Mouse (Mus musculus) myocyte (in vitro differentiated cells): ENCODE measurements around the gene Helz. TPM values are rescaled to one million over a fixed set of nuclear protein-coding genes. Genes with fewer than 3 reads are reported as not detected.

ENCODE experiments used
- H3K27me3 ChIP-seq: one replicate; pipeline ENCODE4 v1.6.1; 2011; ENCODE audit not compliant: control insufficient read depth, insufficient read depth, insufficient read length
- H3K36me3 ChIP-seq: one replicate; pipeline ENCODE4 v1.6.1; 2011; ENCODE audit not compliant: control insufficient read depth, insufficient read depth
- H3K4me2 ChIP-seq: one replicate; pipeline ENCODE4 v1.6.1; 2011; ENCODE audit warnings: low read depth, control low read depth
- H3K4me3 ChIP-seq: one replicate; pipeline ENCODE4 v1.5.1; 2011; ENCODE audit warnings: mild to moderate bottlenecking, control low read depth, moderate library complexity
- H3K79me2 ChIP-seq: one replicate; pipeline ENCODE4 v1.6.1; 2011; ENCODE audit not compliant: control insufficient read depth, insufficient read depth
- H3ac ChIP-seq: one replicate; pipeline ENCODE4 v1.6.1; 2011; ENCODE audit not compliant: control insufficient read depth, insufficient read length
- CEBPB ChIP-seq: IDR thresholded peaks from 2 replicates; pipeline ENCODE4 v1.6.1; 2011; ENCODE audit warnings: mild to moderate bottlenecking, moderate library complexity; ENCODE audit not compliant: poor library complexity, insufficient read depth, severe bottlenecking
- E2F4 ChIP-seq: IDR thresholded peaks from one replicate; pipeline ENCODE4 v1.6.1; 2011; ENCODE audit warnings: mild to moderate bottlenecking, control low read depth, moderate library complexity; ENCODE audit not compliant: insufficient read depth
- MAX ChIP-seq: IDR thresholded peaks from one replicate; pipeline ENCODE4 v1.6.1; 2011; ENCODE audit warnings: low read depth, mild to moderate bottlenecking, control low read depth
- MYOD1 ChIP-seq, 3 experiments: IDR thresholded peaks; one replicate each; pipeline ENCODE4 v1.6.1; 2011; ENCODE audit warnings: control low read depth in 2 of 3, low read depth in 2 of 3, mild to moderate bottlenecking in 2 of 3, moderate library complexity in 1 of 3; ENCODE audit not compliant: insufficient read length in 2 of 3, control insufficient read depth in 1 of 3
- MYOG ChIP-seq, 3 experiments: IDR thresholded peaks; one replicate each; pipeline ENCODE4 v1.6.1; 2011; ENCODE audit warnings: control low read depth in 2 of 3, low read depth in 2 of 3, mild to moderate bottlenecking in 2 of 3; ENCODE audit not compliant: insufficient read length in 2 of 3, control insufficient read depth in 1 of 3, insufficient read depth in 1 of 3
- POLR2A ChIP-seq: IDR thresholded peaks from one replicate; pipeline ENCODE4 v1.6.1; 2011; ENCODE audit warnings: low read depth, mild to moderate bottlenecking, control low read depth, moderate library complexity; ENCODE audit not compliant: insufficient read length
- POLR2AphosphoS2 ChIP-seq: IDR thresholded peaks from one replicate; pipeline ENCODE4 v1.6.1; 2011; ENCODE audit warnings: low read depth, control low read depth; ENCODE audit not compliant: insufficient read length
- REST ChIP-seq: IDR thresholded peaks from one replicate; pipeline ENCODE4 v1.6.1; 2011; ENCODE audit warnings: mild to moderate bottlenecking, control low read depth, moderate library complexity; ENCODE audit not compliant: insufficient read depth, insufficient read length
- SRF ChIP-seq: IDR thresholded peaks from one replicate; pipeline ENCODE4 v1.6.1; 2011; ENCODE audit warnings: low read depth; ENCODE audit not compliant: control insufficient read depth, insufficient read length
- TCF12 ChIP-seq: IDR thresholded peaks from one replicate; pipeline ENCODE4 v1.6.1; 2011; ENCODE audit warnings: mild to moderate bottlenecking, control low read depth; ENCODE audit not compliant: poor library complexity, insufficient read depth, severe bottlenecking
- TCF3 ChIP-seq: IDR thresholded peaks from one replicate; pipeline ENCODE4 v1.6.1; 2011; ENCODE audit warnings: low read depth, control low read depth; ENCODE audit not compliant: insufficient read length
- USF1 ChIP-seq: IDR thresholded peaks from one replicate; pipeline ENCODE4 v1.6.1; 2011; ENCODE audit warnings: low read depth, mild to moderate bottlenecking, control low read depth, moderate library complexity
- polyA plus RNA-seq: library from polyadenylated mRNA; unstranded; fragments of >200 nt; fragmentation: generic; extraction: Trizol; gene quantifications from one replicate; pipeline ENCODE4 v1.2.1, GENCODE M21; 2012; ENCODE audit warnings: missing spikeins

Helz gene
- polyA plus RNA-seq, 1 experiment = 5.8 TPM

DNA sequence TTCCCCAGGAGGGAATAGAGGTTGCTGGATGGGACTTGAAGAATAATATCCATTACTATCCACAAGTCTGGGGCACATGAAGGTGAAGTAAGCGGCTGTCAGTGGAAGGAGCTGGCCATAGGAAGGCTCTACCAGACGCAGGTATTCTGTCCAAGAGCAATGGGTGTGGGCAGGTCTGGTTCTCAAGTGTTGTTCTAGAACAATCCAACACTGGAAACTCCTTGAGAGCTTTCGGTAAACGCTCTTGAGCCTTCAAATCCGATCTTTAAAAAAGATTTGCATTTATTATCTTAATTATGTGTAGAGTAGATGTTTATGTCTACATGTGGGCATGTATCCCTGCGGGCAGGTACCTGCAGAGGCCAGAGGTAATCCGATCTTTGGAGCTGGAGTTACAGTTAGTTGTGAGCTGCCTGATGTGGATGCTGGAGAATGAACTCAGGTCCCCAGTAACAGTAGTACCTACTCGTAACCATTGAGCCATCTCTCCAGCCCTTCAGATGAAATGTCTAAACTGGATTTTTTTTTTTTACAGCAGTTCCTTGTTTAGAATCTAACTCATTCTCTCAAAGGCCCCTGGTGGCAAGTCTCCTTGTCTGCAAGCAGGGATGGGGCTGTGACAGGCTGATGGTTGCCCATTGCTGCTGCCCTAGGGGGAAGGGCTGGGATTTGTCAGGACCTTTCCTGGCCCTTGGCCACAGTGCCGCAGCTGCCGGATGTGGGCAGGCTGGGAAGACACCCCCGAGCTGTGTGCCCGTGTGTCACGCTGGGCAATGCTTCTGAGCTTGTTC, 180.5 kb downstream of the Helz start:
- peak overlapping the region; percentile 77 for H3K4me2 ChIP-seq

DNA sequence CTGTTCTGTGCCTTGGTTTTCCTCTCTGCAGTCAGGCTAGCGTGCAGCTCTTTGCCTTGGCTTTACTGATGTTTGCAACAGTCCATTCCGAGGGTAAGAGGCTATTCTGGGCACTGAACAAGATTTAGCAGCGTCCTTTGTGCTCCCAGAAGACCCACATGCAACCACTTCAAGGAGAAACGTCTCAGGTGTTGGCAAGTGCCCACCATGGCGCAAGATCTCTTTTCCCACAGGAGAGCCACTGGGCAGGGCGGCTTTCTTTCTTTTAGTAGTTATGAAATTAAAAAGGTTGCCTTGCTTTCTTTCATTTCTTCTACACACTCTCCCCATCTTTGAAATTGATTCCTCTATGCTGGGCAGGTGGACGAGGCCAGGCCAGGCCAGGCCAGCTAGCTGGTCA, 181.4 kb downstream of the Helz start:
- TF ChIP-seq MYOD1 (IDR thresholded peaks at IDR 0.05; ENCODE audit: control insufficient read depth in 1 of 3, insufficient read length in 2 of 3, low read depth in 2 of 3) (peak in 1 of 3 experiments; percentile 34), CEBPB (0 out of 2 replicates have a peak, but pooled peaks have one; percentile 1), SRF (no peak), POLR2AphosphoS2 (no peak)
- peak overlapping the region; percentile 77 for H3K4me2 ChIP-seq
- H3K79me2 ChIP-seq = no peaks in the 10 kb centered on the region
- H3K27me3 ChIP-seq = no peaks in the 10 kb centered on the region
- no peaks in the 10 kb centered on the region for H3K36me3 ChIP-seq
- H3ac ChIP-seq = no peak overlapping the region
- no peak overlapping the region for H3K4me3 ChIP-seq

More for the DNA sequence above, 180.5 kb downstream of the Helz start:
- Histone ChIP-seq H3ac (no peak overlapping the region), H3K27me3 (no peaks in the 10 kb centered on the region), H3K4me3 (no peak overlapping the region), H3K36me3 (no peaks in the 10 kb centered on the region), H3K79me2 (no peaks in the 10 kb centered on the region)
- TF ChIP-seq REST (no peak), MYOG (IDR thresholded peaks at IDR 0.05; ENCODE audit: control insufficient read depth in 1 of 3, insufficient read depth in 1 of 3, insufficient read length in 2 of 3, low read depth in 2 of 3) (peak; percentile 54 to 99 (median 91)), MYOD1 (IDR thresholded peaks at IDR 0.05; ENCODE audit: control insufficient read depth in 1 of 3, insufficient read length in 2 of 3, low read depth in 2 of 3) (peak; percentile 5 to 97 (median 91)), TCF12 (peak; percentile 88), CEBPB (no peak), POLR2A (peak; percentile 29), TCF3 (peak; percentile 84)

DNA sequence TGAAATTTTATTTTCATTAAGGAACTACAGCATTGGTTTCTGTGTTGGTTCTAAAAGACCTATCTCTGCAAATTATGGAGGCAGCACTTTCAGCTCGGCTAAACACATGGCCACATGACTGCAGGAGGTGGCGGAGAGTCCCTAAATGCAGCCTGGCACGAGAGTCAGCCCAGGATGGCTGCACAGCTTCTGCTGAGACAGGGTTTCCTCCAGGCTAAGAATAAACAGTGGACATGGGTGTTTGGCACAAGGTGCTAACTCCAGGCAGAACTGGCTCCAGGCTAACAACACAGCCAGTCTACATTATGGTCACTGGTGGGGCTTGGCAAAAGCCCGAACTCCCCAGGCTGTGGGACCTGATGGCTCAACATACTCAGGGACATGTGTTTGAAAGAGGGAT, 183.2 kb downstream of the Helz start:
- Histone ChIP-seq H3K4me3 (no peak overlapping the region), H3K36me3 (no peaks in the 10 kb centered on the region), H3ac (no peak overlapping the region), H3K79me2 (no peaks in the 10 kb centered on the region), H3K27me3 (no peaks in the 10 kb centered on the region), H3K4me2 (peak overlapping the region; percentile 73)
- peak; percentile 11 for TF ChIP-seq USF1
- TF ChIP-seq TCF3 = no peak
- no peak for TF ChIP-seq CEBPB
- TF ChIP-seq SRF = no peak
- TF ChIP-seq MAX = no peak
- peak; percentile 31 for TF ChIP-seq POLR2A
- TF ChIP-seq MYOD1 (IDR thresholded peaks at IDR 0.05; ENCODE audit: control insufficient read depth in 1 of 3, insufficient read length in 2 of 3, low read depth in 2 of 3) = peak in 1 of 3 experiments; percentile 16
- TF ChIP-seq MYOG (IDR thresholded peaks at IDR 0.05; ENCODE audit: control insufficient read depth in 1 of 3, insufficient read depth in 1 of 3, insufficient read length in 2 of 3, low read depth in 2 of 3) = peak in 1 of 3 experiments; percentile 18
- no peak for TF ChIP-seq TCF12
- TF ChIP-seq POLR2AphosphoS2 = no peak
- TF ChIP-seq REST = no peak

GRCm38 (mm10) chr11:107731498-107731897, 183.8 kb downstream of the Helz start:
- H3K4me3 ChIP-seq = no peak overlapping the region
- TF ChIP-seq TCF3 (peak; percentile 82), MYOD1 (IDR thresholded peaks at IDR 0.05; ENCODE audit: control insufficient read depth in 1 of 3, insufficient read length in 2 of 3, low read depth in 2 of 3) (peak; percentile 79 to 99 (median 91)), SRF (peak; percentile 26), MYOG (IDR thresholded peaks at IDR 0.05; ENCODE audit: control insufficient read depth in 1 of 3, insufficient read depth in 1 of 3, insufficient read length in 2 of 3, low read depth in 2 of 3) (peak; percentile 92 to 99 (median 97)), MAX (no peak), E2F4 (no peak), TCF12 (peak; percentile 86), POLR2AphosphoS2 (no peak), REST (no peak), POLR2A (no peak), CEBPB (peak; percentile 38; the same call in 1 of the 2 replicates), USF1 (no peak)
- peak overlapping the region; percentile 73 for H3K4me2 ChIP-seq
- no peaks in the 10 kb centered on the region for H3K36me3 ChIP-seq
- H3K79me2 ChIP-seq = no peaks in the 10 kb centered on the region
- no peaks in the 10 kb centered on the region for H3K27me3 ChIP-seq
- H3ac ChIP-seq = no peak overlapping the region

GRCm38 (mm10) chr11:107734133-107734532, 186.4 kb downstream of the Helz start:
- Histone ChIP-seq H3ac (no peak overlapping the region), H3K27me3 (no peaks in the 10 kb centered on the region), H3K36me3 (no peaks in the 10 kb centered on the region), H3K79me2 (no peaks in the 10 kb centered on the region), H3K4me2 (no peak overlapping the region), H3K4me3 (no peak overlapping the region)
- no peak for TF ChIP-seq MAX
- TF ChIP-seq POLR2AphosphoS2 = no peak
- no peak for TF ChIP-seq REST
- no peak for TF ChIP-seq CEBPB
- TF ChIP-seq MYOG (IDR thresholded peaks at IDR 0.05; ENCODE audit: control insufficient read depth in 1 of 3, insufficient read depth in 1 of 3, insufficient read length in 2 of 3, low read depth in 2 of 3) = no peak
- no peak for TF ChIP-seq E2F4
- no peak for TF ChIP-seq SRF
- TF ChIP-seq TCF3 = no peak
- TF ChIP-seq POLR2A = no peak
- TF ChIP-seq TCF12 = no peak
- no peak for TF ChIP-seq USF1
- no peak for TF ChIP-seq MYOD1 (IDR thresholded peaks at IDR 0.05; ENCODE audit: control insufficient read depth in 1 of 3, insufficient read length in 2 of 3, low read depth in 2 of 3)
